Mouse (Mus musculus): ENCODE data around the gene Ccr1.

DNA sequence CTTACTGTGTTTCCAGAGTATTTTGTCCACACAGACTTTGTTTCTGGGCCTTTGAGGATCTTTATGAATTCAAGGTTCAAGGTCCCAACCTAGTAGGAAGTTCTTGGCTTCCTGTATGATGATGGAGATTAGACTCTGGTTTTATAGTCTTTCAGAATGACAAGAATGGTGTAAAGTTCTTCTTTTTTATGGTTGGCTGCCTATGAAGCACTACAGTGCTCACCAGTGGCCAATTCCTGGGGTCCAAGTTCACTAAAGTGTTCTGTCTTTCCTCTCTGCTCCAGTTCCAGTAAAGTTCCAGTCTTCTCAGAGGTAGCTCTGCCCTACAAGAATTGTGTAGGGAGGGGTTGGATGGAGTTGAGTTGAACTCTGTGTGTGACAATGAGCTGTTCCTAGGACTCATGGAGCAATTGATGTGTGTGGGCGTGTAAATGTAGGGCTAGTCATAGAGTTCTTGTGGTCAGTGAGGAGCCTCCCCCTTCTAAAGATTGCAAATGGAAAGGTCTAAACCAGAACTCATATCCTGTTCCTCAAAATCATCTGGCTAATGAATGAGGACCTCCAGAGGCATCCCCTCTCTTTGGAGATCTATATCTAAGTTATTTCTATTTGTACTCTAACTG, at the start of gene Ccr1:
- TF ChIP-seq CTCF (IDR thresholded peaks at IDR 0.05; ENCODE audit: control insufficient read depth, insufficient read depth, insufficient replicate concordance, low read depth, low read length), result no peak
- no peak for TF ChIP-seq POLR2A (IDR thresholded peaks at IDR 0.05; ENCODE audit: control insufficient read depth, low read depth, low read length)

All from testis, adult 2 months (tissue).